Mouse (Mus musculus) cerebellum, adult 2 months (tissue): Measurements from ENCODE around the gene Nptx1.

Source experiments
- CTCF ChIP-seq: fragments of 200-500 bp; IDR thresholded peaks from 2 replicates; pipeline ENCODE4 v1.5.1; 2011; ENCODE audit warnings: low read depth, mild to moderate bottlenecking, control low read depth, low read length, moderate library complexity, borderline replicate concordance; ENCODE audit not compliant: insufficient read depth
- POLR2A ChIP-seq: fragments of 200-500 bp; IDR thresholded peaks from 2 replicates; pipeline ENCODE4 v1.6.1; 2011; ENCODE audit warnings: low read length, control low read depth, borderline replicate concordance; ENCODE audit not compliant: insufficient read depth

GRCm38 (mm10) chr11:119526068-119526966 is 21.2 kb downstream of the Nptx1 start:
- TF ChIP-seq POLR2A (no peak), CTCF (no peak)
